Comparison of ENCODE assay signal across 29 mouse cellular contexts in genomic region chr19:4507746-4508145, GRCm38 (mm10). TPM values are rescaled to one million over a fixed set of nuclear protein-coding genes. Genes with fewer than 3 reads are reported as not detected.
A peak's percentile ranks its signal among the peaks of the same experiment; 100 is the strongest.
DNase-seq lines count a peak whose midpoint lies in the region; ATAC-seq and TF ChIP-seq lines count a peak whose summit lies in the region.
"Had no signal": no experiment of that assay in that cellular context is flagged by ENCODE, and none has a peak within 500 bp of the region (broad histone marks: within the 10 kb centered on the region; RNA-seq: fewer than 3 reads in every experiment).

No protein-coding gene starts in this region.

- in situ Hi-C loops in CH12.LX (cut with MboI; ENCODE audit: low pct_ligation_motif_present, low pct_unique_long_range_greater_than_20kb, low sequenced_read_pairs) = no loop called here

- 50% methylated on average over 3 of the region's 3 CpGs for WGBS in intestine, embryonic 15.5 days
- WGBS in intestine, postnatal 0 days = 36% methylated on average over 3 of the region's 3 CpGs
- WGBS in stomach, embryonic 15.5 days = 50% methylated on average over 3 of the region's 3 CpGs

- no peaks in the 10 kb centered on the region for H3K79me2 ChIP-seq in CH12.LX (replicated peaks; ENCODE audit: control insufficient read depth, extremely low read depth, insufficient read depth, poor library complexity, severe bottlenecking)

- peaks cover 4% of the 10 kb centered on the region; the same call in 1 of the 2 replicates for H3K4me1 ChIP-seq in intestine, embryonic 15.5 days (replicated peaks)
- H3K4me1 ChIP-seq in intestine, postnatal 0 days (replicated peaks; ENCODE audit: control insufficient read depth, insufficient read depth, low read length) = no peaks in the 10 kb centered on the region
- H3K4me1 ChIP-seq in CH12.LX (ENCODE audit: control insufficient read depth in 1 of 2, insufficient read depth in 2 of 2) = peaks cover 0 to 28% of the 10 kb centered on the region in 2 experiments; a peak in 2 of 4 replicates
- peaks cover 12% of the 10 kb centered on the region for H3K4me1 ChIP-seq in stomach, embryonic 15.5 days

- no peaks in the 10 kb centered on the region for H3K9me3 ChIP-seq in intestine, embryonic 15.5 days
- no peaks in the 10 kb centered on the region for H3K9me3 ChIP-seq in intestine, postnatal 0 days (ENCODE audit: control insufficient read depth)
- no peaks in the 10 kb centered on the region for H3K9me3 ChIP-seq in CH12.LX (replicated peaks; ENCODE audit: low read length)
- H3K9me3 ChIP-seq in stomach, embryonic 15.5 days = no peaks in the 10 kb centered on the region
- H3K9me3 ChIP-seq: forebrain, embryonic 10.5 days; heart, embryonic 10.5 days; kidney, embryonic 15.5 days; limb, embryonic 13.5 days; neural tube, embryonic 15.5 days had no signal

- no peak for ATAC-seq in intestine, embryonic 15.5 days
- no peak for ATAC-seq in intestine, postnatal 0 days
- no peak for ATAC-seq in stomach, embryonic 15.5 days (ENCODE audit: insufficient read depth, low FRiP score, low read depth)
- ATAC-seq: forebrain, embryonic 16.5 days; hindbrain, embryonic 16.5 days had no signal

- dilution Hi-C loops in CH12.LX (cut with MboI; ENCODE audit: extremely low pct_ligation_motif_present, extremely low pct_unique_long_range_greater_than_20kb, low sequenced_read_pairs) = no loop called here

- H3K4me3 ChIP-seq in intestine, embryonic 15.5 days (replicated peaks) = no peak overlapping the region
- no peak overlapping the region for H3K4me3 ChIP-seq in intestine, postnatal 0 days (ENCODE audit: low read depth, low read length)
- H3K4me3 ChIP-seq in CH12.LX (replicated peaks in 1 of 3; ENCODE audit: low read depth in 2 of 3, low read length in 2 of 3, poor library complexity in 1 of 3) = no peak overlapping the region
- no peak overlapping the region for H3K4me3 ChIP-seq in stomach, embryonic 15.5 days (replicated peaks)
- H3K4me3 ChIP-seq: forebrain, embryonic 10.5 days; heart, embryonic 10.5 days; kidney, embryonic 15.5 days; limb, embryonic 13.5 days; neural tube, embryonic 15.5 days had no signal

- TF ChIP-seq POLR2A in CH12.LX (IDR thresholded peaks at IDR 0.05; ENCODE audit: low read depth, low read length) = no peak

- no peak for TF ChIP-seq CTCF in intestine, postnatal 0 days (IDR thresholded peaks at IDR 0.05; ENCODE audit: low read depth)
- TF ChIP-seq CTCF in CH12.LX (conservative IDR thresholded peaks at IDR 0.05 in 1 of 2, IDR thresholded peaks at IDR 0.05 in 1 of 2; ENCODE audit: low read depth in 2 of 2, low read length in 2 of 2) = no peak

- H3K9ac ChIP-seq in intestine, embryonic 15.5 days = no peak overlapping the region
- no peak overlapping the region for H3K9ac ChIP-seq in intestine, postnatal 0 days (ENCODE audit: low read depth, low read length)
- no peak overlapping the region for H3K9ac ChIP-seq in CH12.LX (ENCODE audit: insufficient read depth, low read depth)
- H3K9ac ChIP-seq in stomach, embryonic 15.5 days = no peak overlapping the region
- H3K9ac ChIP-seq: kidney, embryonic 15.5 days; limb, embryonic 13.5 days; neural tube, embryonic 15.5 days had no signal

- DNase-seq in CH12.LX (ENCODE audit: extremely low read depth) (peak; percentile 14), adipocyte (ENCODE audit: low spot score) (peak; percentile 38)
- DNase-seq in testis, postnatal 10 days (ENCODE audit: low spot score) = no peak
- DNase-seq in layer of hippocampus, postnatal 14 days (ENCODE audit: low spot score in 2 of 2) = no peak
- DNase-seq: adrenal gland, postnatal 14 days; B cell, adult 2 months; cerebellum, postnatal 10 days; kidney, adult 11 months; kidney, postnatal 36 days; right cerebral cortex, adult 18-20 months; thymus, postnatal 14 days had no signal

- no peak overlapping the region for H3K4me2 ChIP-seq in intestine, embryonic 15.5 days (replicated peaks)
- H3K4me2 ChIP-seq in intestine, postnatal 0 days (replicated peaks; ENCODE audit: low read depth) = no peak overlapping the region
- H3K4me2 ChIP-seq in CH12.LX (ENCODE audit: insufficient read depth, low read depth, poor library complexity, severe bottlenecking) = no peak overlapping the region
- no peak overlapping the region for H3K4me2 ChIP-seq in stomach, embryonic 15.5 days
- H3K4me2 ChIP-seq: kidney, embryonic 15.5 days; limb, embryonic 13.5 days; midbrain, embryonic 11.5 days; neural tube, embryonic 15.5 days had no signal

- TF ChIP-seq RAD21 in CH12.LX (IDR thresholded peaks at IDR 0.05; ENCODE audit: low read depth, low read length) = no peak

- no peaks in the 10 kb centered on the region for H3K36me3 ChIP-seq in intestine, embryonic 15.5 days
- no peaks in the 10 kb centered on the region for H3K36me3 ChIP-seq in intestine, postnatal 0 days (ENCODE audit: control insufficient read depth, insufficient read depth)
- H3K36me3 ChIP-seq in CH12.LX (replicated peaks in 1 of 2; ENCODE audit: control insufficient read depth in 1 of 2, insufficient read depth in 1 of 2, low read length in 1 of 2) = no peaks in the 10 kb centered on the region
- H3K36me3 ChIP-seq in stomach, embryonic 15.5 days = no peaks in the 10 kb centered on the region
- H3K36me3 ChIP-seq: forebrain, embryonic 10.5 days; heart, embryonic 10.5 days; kidney, embryonic 15.5 days; limb, embryonic 13.5 days; neural tube, embryonic 15.5 days had no signal

- no peak for TF ChIP-seq EP300 in CH12.LX (IDR thresholded peaks at IDR 0.05; ENCODE audit: low read length)

- peak overlapping the region; percentile 56; the same call in 1 of the 2 replicates for H3K27ac ChIP-seq in intestine, embryonic 15.5 days
- H3K27ac ChIP-seq in intestine, postnatal 0 days (ENCODE audit: low read depth, low read length) = no peak overlapping the region
- H3K27ac ChIP-seq in CH12.LX (ENCODE audit: insufficient read depth, low read depth) = no peak overlapping the region
- H3K27ac ChIP-seq in stomach, embryonic 15.5 days = peak overlapping the region; percentile 73
- H3K27ac ChIP-seq: forebrain, embryonic 10.5 days; heart, embryonic 10.5 days; kidney, embryonic 15.5 days; limb, embryonic 13.5 days; neural tube, embryonic 15.5 days had no signal

- no peaks in the 10 kb centered on the region; the same call in 1 of the 2 replicates for H3K27me3 ChIP-seq in intestine, embryonic 15.5 days (replicated peaks)
- no peaks in the 10 kb centered on the region; the same call in 1 of the 2 replicates for H3K27me3 ChIP-seq in intestine, postnatal 0 days (replicated peaks; ENCODE audit: control insufficient read depth, insufficient read depth, low read length)
- peaks cover 2% of the 10 kb centered on the region for H3K27me3 ChIP-seq in CH12.LX (replicated peaks)
- no peaks in the 10 kb centered on the region for H3K27me3 ChIP-seq in stomach, embryonic 15.5 days (replicated peaks)

TF ChIP-seq in CH12.LX, 34 proteins besides CTCF, POLR2A, EP300 and RAD21:
- TF ChIP-seq CHD2 (IDR thresholded peaks at IDR 0.05; ENCODE audit: low read length) (no peak), ZNF384 (IDR thresholded peaks at IDR 0.05; ENCODE audit: low read depth, low read length) (peak; percentile 38; the same call in 1 of the 2 replicates), ETS1 (conservative IDR thresholded peaks at IDR 0.05; ENCODE audit: low read depth, low read length) (peak; percentile 29; the same call in 1 of the 2 replicates)

RNA-seq across cellular contexts. Expression of gene Pcx, which starts 2.5 kb away (rescaled TPM):
- 11.8 and 15.0 TPM in 2 replicates for polyA plus RNA-seq in intestine, embryonic 15.5 days (2015; fragmentation: Nextera tagmentation; extraction: Ambion mirVana)
- polyA plus RNA-seq in intestine, postnatal 0 days (2015; fragmentation: Nextera tagmentation; extraction: Ambion mirVana) = 6.1 and 7.0 TPM in 2 replicates
- 9.2 and 10.7 TPM in 2 replicates for total RNA-seq in CH12.LX (2012; rRNA removed)
- total RNA-seq in CH12.LX (2014; rRNA removed) = 7.3 and 7.7 TPM in 2 replicates
- polyA plus RNA-seq in CH12.LX (2012; ENCODE audit: insufficient read length, low read depth) = 13.6 and 14.2 TPM in 2 replicates
- polyA plus RNA-seq in stomach, embryonic 15.5 days (2015; fragmentation: Nextera tagmentation; extraction: Ambion mirVana) = 18.0 and 19.1 TPM in 2 replicates
- 10 to 100 TPM; 56.6 to 63.9 TPM for total RNA-seq in layer of hippocampus, postnatal 14 days (2021)

RNA-seq across cellular contexts. Expression of gene 2010003K11Rik, which starts 9.4 kb away (rescaled TPM):
- 7.6 and 9.7 TPM in 2 replicates for polyA plus RNA-seq in intestine, embryonic 15.5 days (2015; fragmentation: Nextera tagmentation; extraction: Ambion mirVana)
- 156 and 165 TPM in 2 replicates for polyA plus RNA-seq in intestine, postnatal 0 days (2015; fragmentation: Nextera tagmentation; extraction: Ambion mirVana)
- total RNA-seq in CH12.LX (2012; rRNA removed) (not detected in 2 replicates), CH12.LX (2014; rRNA removed) (not detected in 2 replicates)
- not detected in 2 replicates for polyA plus RNA-seq in CH12.LX (2012; ENCODE audit: insufficient read length, low read depth)
- polyA plus RNA-seq in stomach, embryonic 15.5 days (2015; fragmentation: Nextera tagmentation; extraction: Ambion mirVana) = 1.2 and 1.3 TPM in 2 replicates
- not detected for total RNA-seq in layer of hippocampus, postnatal 14 days (2021)
- total RNA-seq: hematopoietic stem cell, adult 5-6 weeks; layer of hippocampus, adult 8-10 months; left cerebral cortex, postnatal 14 days; megakaryocyte progenitor cell, adult 5-6 weeks; midbrain, postnatal 0 days had no signal
- polyA plus RNA-seq: cortical plate, adult 2 months; embryonic facial prominence, embryonic 11.5 days; forebrain, embryonic 10.5 days; forebrain, embryonic 16.5 days; heart, embryonic 10.5 days; hindbrain, embryonic 16.5 days; kidney, embryonic 15.5 days; limb, embryonic 13.5 days; midbrain, embryonic 11.5 days; midbrain, postnatal 0 days had no signal

RNA-seq across cellular contexts. Expression of gene Syt12, which starts 30.5 kb away (rescaled TPM):
- polyA plus RNA-seq in intestine, embryonic 15.5 days (2015; fragmentation: Nextera tagmentation; extraction: Ambion mirVana) = 0.33 and 0.46 TPM in 2 replicates
- polyA plus RNA-seq in intestine, postnatal 0 days (2015; fragmentation: Nextera tagmentation; extraction: Ambion mirVana) = 0.23 and 0.26 TPM in 2 replicates
- 0.04 and 0.17 TPM in 2 replicates for total RNA-seq in CH12.LX (2012; rRNA removed)
- not detected in 2 replicates for total RNA-seq in CH12.LX (2014; rRNA removed)
- polyA plus RNA-seq in CH12.LX (2012; ENCODE audit: insufficient read length, low read depth) = 0.16 and 0.50 TPM in 2 replicates
- 0.81 and 0.99 TPM in 2 replicates for polyA plus RNA-seq in stomach, embryonic 15.5 days (2015; fragmentation: Nextera tagmentation; extraction: Ambion mirVana)
- total RNA-seq in layer of hippocampus, postnatal 14 days (2021) = 10 to 100 TPM; 34.7 to 37.7 TPM
- total RNA-seq: hematopoietic stem cell, adult 5-6 weeks; megakaryocyte progenitor cell, adult 5-6 weeks had no signal

Comparison
In these comparisons a context has a peak if more than half of its experiments do, and no peak if none do; other contexts are left out.
1. H3K27ac ChIP-seq: peak in intestine, embryonic 15.5 days (single experiment) and stomach, embryonic 15.5 days (single experiment); none in intestine, postnatal 0 days (single experiment) and CH12.LX (single experiment).
2. RNA of gene 2010003K11Rik, which starts 9.4 kb away (polyA plus RNA-seq): 156 to 165 TPM in intestine, postnatal 0 days; 7.6 to 9.7 TPM in intestine, embryonic 15.5 days, 1.2 to 1.3 TPM in stomach, embryonic 15.5 days and not detected in CH12.LX; every median in the first group is over 10 times any median in the second.
3. DNase-seq: peak in CH12.LX (single experiment) and adipocyte (single experiment); none in testis, postnatal 10 days (single experiment) and layer of hippocampus, postnatal 14 days (0 of 2).